Mouse (Mus musculus) stomach, embryonic 14.5 days (tissue): ENCODE data around the gene Megf11. TPM values are rescaled to one million over a fixed set of nuclear protein-coding genes. Genes with fewer than 3 reads are reported as not detected.

Experiments used
- ATAC-seq: fragments of 200-750 bp; cut with Nextera tagmentation; 2 replicates; pipeline ENCODE4 v1.8.0; 2017; ENCODE audit warnings: low read depth, moderate TSS enrichment; ENCODE audit not compliant: insufficient number of reproducible peaks, insufficient read depth, low FRiP score
- H3K27ac ChIP-seq: fragments of 300-500 bp; sonication (generic); 2 replicates; pipeline ENCODE4 v1.5.1; 2014; ENCODE audit warnings: mild to moderate bottlenecking, low read length, moderate library complexity, mixed read lengths
- H3K27me3 ChIP-seq: fragments of 300-500 bp; sonication (generic); 2 replicates; pipeline ENCODE4 v1.6.1; 2014; ENCODE audit warnings: low read length, control low read depth, mixed read lengths; ENCODE audit not compliant: control insufficient read depth, insufficient read depth
- H3K36me3 ChIP-seq: fragments of 300-500 bp; sonication (generic); 2 replicates; pipeline ENCODE4 v1.6.1; 2014; ENCODE audit warnings: mild to moderate bottlenecking, control low read depth, low read length, moderate library complexity, mixed read lengths; ENCODE audit not compliant: control insufficient read depth, insufficient read depth
- H3K4me1 ChIP-seq: fragments of 300-500 bp; sonication (generic); 2 replicates; pipeline ENCODE4 v1.6.1; 2014; ENCODE audit warnings: low read length, control low read depth, mixed read lengths; ENCODE audit not compliant: control insufficient read depth, insufficient read depth
- H3K4me2 ChIP-seq: fragments of 300-500 bp; sonication (generic); replicated peaks from 2 replicates; pipeline ENCODE4 v1.6.1; 2014; ENCODE audit warnings: low read depth, low read length, control low read depth
- H3K4me3 ChIP-seq: fragments of 300-500 bp; sonication (generic); 2 replicates; pipeline ENCODE4 v1.5.1; 2014; ENCODE audit warnings: low read depth, low read length, control low read depth
- H3K9ac ChIP-seq: fragments of 300-500 bp; sonication (generic); replicated peaks from 2 replicates; pipeline ENCODE4 v1.6.1; 2014; ENCODE audit warnings: low read depth, mild to moderate bottlenecking, control low read depth, low read length, moderate library complexity, mixed read lengths
- H3K9me3 ChIP-seq: fragments of 300-500 bp; sonication (generic); 2 replicates; pipeline ENCODE4 v1.6.1; 2016; ENCODE audit warnings: low read depth, low read length, control low read depth; ENCODE audit not compliant: control insufficient read depth
- WGBS: fragments of 180-500 bp; shearing (Covaris S2); extraction: QIAGEN DNeasy Blood & Tissue Kit; methylation state at CpG from one replicate; pipeline ENCODE4 v1.1.7; 2014; 5-methylcytosine and 5-hydroxymethylcytosine counted together
- polyA plus RNA-seq: library from polyadenylated mRNA; unstranded; fragments of >200 nt; fragmentation: Nextera tagmentation; extraction: Ambion mirVana; gene quantifications from 2 replicates; pipeline ENCODE4 v1.2.1, GENCODE M21; 2014

Megf11 gene
- polyA plus RNA-seq, 1 experiment from 2014 or later: 1.9 TPM

GRCm38 (mm10) chr9:64402141-64402540 is 16.7 kb downstream of the Megf11 start:
- H3K27ac ChIP-seq: no peak overlapping the region
- no peaks in the 10 kb centered on the region for H3K4me1 ChIP-seq
- H3K9me3 ChIP-seq: no peaks in the 10 kb centered on the region
- H3K4me2 ChIP-seq: no peak overlapping the region
- no peaks in the 10 kb centered on the region for H3K27me3 ChIP-seq
- H3K36me3 ChIP-seq: no peaks in the 10 kb centered on the region
- no peak overlapping the region for H3K4me3 ChIP-seq
- no peak for ATAC-seq
- WGBS: 83% methylated on average over 8 of the region's 8 CpGs
- no peak overlapping the region for H3K9ac ChIP-seq

- no peaks in the 10 kb centered on the region for H3K27me3 ChIP-seq
- ATAC-seq: no peak
- H3K27ac ChIP-seq: no peak overlapping the region
- no peaks in the 10 kb centered on the region for H3K9me3 ChIP-seq
- no peak overlapping the region for H3K4me2 ChIP-seq
- no peak overlapping the region for H3K4me3 ChIP-seq
- H3K9ac ChIP-seq: no peak overlapping the region
- no peaks in the 10 kb centered on the region for H3K4me1 ChIP-seq
- no peaks in the 10 kb centered on the region for H3K36me3 ChIP-seq
- WGBS: 81% methylated on average over 2 of the region's 2 CpGs
Measured at GRCm38 (mm10) chr9:64406841-64407240, 21.4 kb downstream of the Megf11 start.

- no peak for ATAC-seq
- H3K27me3 ChIP-seq: no peaks in the 10 kb centered on the region
- H3K36me3 ChIP-seq: no peaks in the 10 kb centered on the region
- H3K9me3 ChIP-seq: no peaks in the 10 kb centered on the region
- no peaks in the 10 kb centered on the region for H3K4me1 ChIP-seq
- 81% methylated on average over 7 of the region's 7 CpGs for WGBS
- no peak overlapping the region for H3K4me2 ChIP-seq
- no peak overlapping the region for H3K27ac ChIP-seq
- no peak overlapping the region for H3K9ac ChIP-seq
- H3K4me3 ChIP-seq: no peak overlapping the region
Measured at GRCm38 (mm10) chr9:64407390-64407970, 22.1 kb downstream of the Megf11 start.

GRCm38 (mm10) chr9:64408821-64409220 is 23.4 kb downstream of the Megf11 start:
- no peak overlapping the region for H3K27ac ChIP-seq
- no peaks in the 10 kb centered on the region for H3K4me1 ChIP-seq
- H3K4me3 ChIP-seq: no peak overlapping the region
- H3K36me3 ChIP-seq: no peaks in the 10 kb centered on the region
- ATAC-seq: no peak
- no peaks in the 10 kb centered on the region for H3K27me3 ChIP-seq
- 73% methylated on average over 8 of the region's 8 CpGs for WGBS
- H3K9ac ChIP-seq: no peak overlapping the region
- no peaks in the 10 kb centered on the region for H3K9me3 ChIP-seq
- no peak overlapping the region for H3K4me2 ChIP-seq

GRCm38 (mm10) chr9:64420471-64420870 is 35.0 kb downstream of the Megf11 start:
- no peak overlapping the region for H3K27ac ChIP-seq
- no peaks in the 10 kb centered on the region for H3K4me1 ChIP-seq
- no peak overlapping the region for H3K9ac ChIP-seq
- no peak for ATAC-seq
- no peak overlapping the region for H3K4me3 ChIP-seq
- no peak overlapping the region for H3K4me2 ChIP-seq
- H3K9me3 ChIP-seq: no peaks in the 10 kb centered on the region
- 86% methylated on average over 3 of the region's 3 CpGs for WGBS
- H3K27me3 ChIP-seq: no peaks in the 10 kb centered on the region
- no peaks in the 10 kb centered on the region for H3K36me3 ChIP-seq

- Histone ChIP-seq H3K4me3 (no peak overlapping the region), H3K36me3 (no peaks in the 10 kb centered on the region), H3K4me1 (no peaks in the 10 kb centered on the region), H3K9me3 (no peaks in the 10 kb centered on the region), H3K27ac (no peak overlapping the region), H3K4me2 (no peak overlapping the region), H3K27me3 (no peaks in the 10 kb centered on the region), H3K9ac (no peak overlapping the region)
- ATAC-seq: no peak
- WGBS: 76% methylated on average over 8 of the region's 8 CpGs
Measured at GRCm38 (mm10) chr9:64421986-64422616, 36.7 kb downstream of the Megf11 start.

GRCm38 (mm10) chr9:64423912-64424311 is 38.5 kb downstream of the Megf11 start:
- no peak overlapping the region for H3K4me2 ChIP-seq
- H3K4me3 ChIP-seq: no peak overlapping the region
- 95% methylated on average over 1 of the region's 1 CpGs for WGBS
- no peak for ATAC-seq
- H3K27ac ChIP-seq: no peak overlapping the region
- no peaks in the 10 kb centered on the region for H3K27me3 ChIP-seq
- no peak overlapping the region for H3K9ac ChIP-seq
- no peaks in the 10 kb centered on the region for H3K9me3 ChIP-seq
- no peaks in the 10 kb centered on the region for H3K4me1 ChIP-seq
- no peaks in the 10 kb centered on the region for H3K36me3 ChIP-seq

GRCm38 (mm10) chr9:64436121-64436520 is 50.7 kb downstream of the Megf11 start:
- Histone ChIP-seq H3K36me3 (no peaks in the 10 kb centered on the region), H3K9ac (no peak overlapping the region), H3K4me3 (no peak overlapping the region), H3K27me3 (no peaks in the 10 kb centered on the region), H3K27ac (no peak overlapping the region), H3K4me2 (no peak overlapping the region), H3K9me3 (no peaks in the 10 kb centered on the region), H3K4me1 (no peaks in the 10 kb centered on the region)
- WGBS: 77% methylated on average over 2 of the region's 2 CpGs
- no peak for ATAC-seq

- WGBS: 68% methylated on average over 7 of the region's 7 CpGs
- Histone ChIP-seq H3K27ac (no peak overlapping the region), H3K9me3 (no peaks in the 10 kb centered on the region), H3K4me2 (no peak overlapping the region), H3K4me1 (no peaks in the 10 kb centered on the region), H3K36me3 (no peaks in the 10 kb centered on the region), H3K4me3 (no peak overlapping the region), H3K27me3 (no peaks in the 10 kb centered on the region), H3K9ac (no peak overlapping the region)
- ATAC-seq: no peak
Measured at GRCm38 (mm10) chr9:64440101-64440500, 54.7 kb downstream of the Megf11 start.
